Mouse (Mus musculus) midbrain, embryonic 12.5 days (tissue): ENCODE results near the gene Ccdc103. TPM values are rescaled to one million over a fixed set of nuclear protein-coding genes. Genes with fewer than 3 reads are reported as not detected.

ENCODE experiments used
- ATAC-seq: fragments of 200-750 bp; cut with Nextera tagmentation; 2 replicates; pipeline ENCODE4 v1.8.0; 2017; ENCODE audit warnings: low read depth, moderate TSS enrichment, moderate library complexity; ENCODE audit not compliant: low FRiP score
- H3K27ac ChIP-seq: fragments of 300-500 bp; sonication (generic); replicated peaks from 2 replicates; pipeline ENCODE4 v1.5.1; 2016; ENCODE audit warnings: mild to moderate bottlenecking
- H3K27me3 ChIP-seq: fragments of 300-500 bp; sonication (generic); 2 replicates; pipeline ENCODE4 v1.6.1; 2016; ENCODE audit warnings: mild to moderate bottlenecking
- H3K36me3 ChIP-seq: fragments of 300-500 bp; sonication (generic); 2 replicates; pipeline ENCODE4 v1.6.1; 2016
- H3K4me1 ChIP-seq: fragments of 300-500 bp; sonication (generic); 2 replicates; pipeline ENCODE4 v1.6.1; 2016
- H3K4me2 ChIP-seq: fragments of 300-500 bp; sonication (generic); replicated peaks from 2 replicates; pipeline ENCODE4 v1.6.1; 2016; ENCODE audit warnings: mild to moderate bottlenecking, moderate library complexity
- H3K4me3 ChIP-seq: fragments of 300-500 bp; sonication (generic); 2 replicates; pipeline ENCODE4 v1.5.1; 2016; ENCODE audit warnings: mild to moderate bottlenecking
- H3K9ac ChIP-seq: fragments of 300-500 bp; sonication (generic); replicated peaks from 2 replicates; pipeline ENCODE4 v1.6.1; 2016; ENCODE audit warnings: mild to moderate bottlenecking, moderate library complexity
- H3K9me3 ChIP-seq: fragments of 300-500 bp; sonication (generic); 2 replicates; pipeline ENCODE4 v1.6.1; 2016; ENCODE audit warnings: mild to moderate bottlenecking
- WGBS: fragments of 180-500 bp; shearing (Covaris S2); methylation state at CpG from one replicate; pipeline ENCODE4 v1.1.7; 2016; 5-methylcytosine and 5-hydroxymethylcytosine counted together
- polyA plus RNA-seq: library from polyadenylated mRNA; unstranded; fragments of >200 nt; fragmentation: Nextera tagmentation; extraction: Ambion mirVana; gene quantifications from 2 replicates; pipeline ENCODE4 v1.2.1, GENCODE M21; 2016

The Ccdc103 gene
- polyA plus RNA-seq, 1 experiment from 2014 or later = 1.8 TPM

- ATAC-seq = no peak
- Histone ChIP-seq H3K27ac (no peak overlapping the region), H3K4me1 (no peaks in the 10 kb centered on the region), H3K4me3 (no peak overlapping the region), H3K9ac (no peak overlapping the region), H3K36me3 (peaks cover 98% of the 10 kb centered on the region), H3K9me3 (no peaks in the 10 kb centered on the region), H3K4me2 (no peak overlapping the region), H3K27me3 (no peaks in the 10 kb centered on the region)
- WGBS = 93% methylated on average over 11 of the region's 11 CpGs
These were observed 22.1 kb upstream of the Ccdc103 start for GRCm38 (mm10) chr11:102858951-102859350.

GRCm38 (mm10) chr11:102859933-102860332 lies 21.1 kb upstream of the Ccdc103 start:
- Histone ChIP-seq H3K4me2 (no peak overlapping the region), H3K27ac (no peak overlapping the region), H3K27me3 (no peaks in the 10 kb centered on the region), H3K9me3 (no peaks in the 10 kb centered on the region), H3K4me3 (no peak overlapping the region), H3K36me3 (peaks cover 92% of the 10 kb centered on the region), H3K9ac (no peak overlapping the region), H3K4me1 (no peaks in the 10 kb centered on the region)
- no peak for ATAC-seq
- WGBS = 95% methylated on average over 8 of the region's 8 CpGs

- Histone ChIP-seq H3K4me3 (no peak overlapping the region), H3K4me2 (no peak overlapping the region), H3K4me1 (no peaks in the 10 kb centered on the region), H3K27ac (no peak overlapping the region), H3K36me3 (peaks cover 88% of the 10 kb centered on the region), H3K27me3 (no peaks in the 10 kb centered on the region), H3K9ac (no peak overlapping the region), H3K9me3 (no peaks in the 10 kb centered on the region)
- no peak for ATAC-seq
- 49% methylated on average over 4 of the region's 4 CpGs for WGBS
These were observed 16.7 kb upstream of the Ccdc103 start for GRCm38 (mm10) chr11:102864272-102864671.

- no peak overlapping the region for H3K27ac ChIP-seq
- WGBS = 90% methylated on average over 7 of the region's 7 CpGs
- H3K4me1 ChIP-seq = peaks cover 11% of the 10 kb centered on the region
- H3K9ac ChIP-seq = no peak overlapping the region
- H3K27me3 ChIP-seq = no peaks in the 10 kb centered on the region
- no peak for ATAC-seq
- no peak overlapping the region for H3K4me2 ChIP-seq
- no peaks in the 10 kb centered on the region for H3K9me3 ChIP-seq
- peaks cover 64% of the 10 kb centered on the region for H3K36me3 ChIP-seq
- H3K4me3 ChIP-seq = no peak overlapping the region
These were observed 6.1 kb upstream of the Ccdc103 start for GRCm38 (mm10) chr11:102874801-102875334.

- Histone ChIP-seq H3K4me3 (peak overlapping the region; percentile 78; the same call in 1 of the 2 replicates), H3K9me3 (no peaks in the 10 kb centered on the region), H3K9ac (no peak overlapping the region), H3K36me3 (peaks cover 30% of the 10 kb centered on the region), H3K4me2 (peak overlapping the region; percentile 73), H3K27ac (no peak overlapping the region), H3K4me1 (peaks cover 20% of the 10 kb centered on the region), H3K27me3 (no peaks in the 10 kb centered on the region)
- no peak for ATAC-seq
- WGBS = 61% methylated on average over 2 of the region's 2 CpGs
These were observed 1.4 kb upstream of the Ccdc103 start for GRCm38 (mm10) chr11:102879558-102879957.

GRCm38 (mm10) chr11:102881314-102882198 lies 552 bp downstream of the Ccdc103 start:
- WGBS = 21% methylated on average over 13 of the region's 13 CpGs
- no peaks in the 10 kb centered on the region for H3K9me3 ChIP-seq
- H3K27ac ChIP-seq = peak overlapping the region; percentile 82; the same call in 1 of the 2 replicates
- ATAC-seq = no peak
- peaks cover 20% of the 10 kb centered on the region for H3K4me1 ChIP-seq
- peak overlapping the region; percentile 72 for H3K9ac ChIP-seq
- H3K27me3 ChIP-seq = peaks cover 14% of the 10 kb centered on the region; the same call in 1 of the 2 replicates
- H3K36me3 ChIP-seq = peaks cover 10% of the 10 kb centered on the region
- peak overlapping the region; percentile 73 for H3K4me2 ChIP-seq
- H3K4me3 ChIP-seq = peak overlapping the region; percentile 78

- H3K36me3 ChIP-seq = no peaks in the 10 kb centered on the region
- no peak within 1 kb of the TSS for H3K4me2 ChIP-seq
- WGBS = 56% methylated on average over 10 of the region's 10 CpGs
- H3K27me3 ChIP-seq = peaks cover 35% of the 10 kb centered on the region
- H3K4me1 ChIP-seq = peaks cover 10% of the 10 kb centered on the region
- H3K4me3 ChIP-seq = no peak within 1 kb of the TSS
- no peak within 1 kb of the TSS for H3K27ac ChIP-seq
- no peak within 1 kb of the TSS for H3K9ac ChIP-seq
- no peaks in the 10 kb centered on the region for H3K9me3 ChIP-seq
- ATAC-seq = no peak
These were observed 3.7 kb downstream of the Ccdc103 start, which contains the start of gene Fam187a for GRCm38 (mm10) chr11:102884616-102885219. Fam187a (plus strand) TSS chr11:102885169.

- Histone ChIP-seq H3K4me3 (no peak overlapping the region), H3K9ac (no peak overlapping the region), H3K4me1 (no peaks in the 10 kb centered on the region), H3K27ac (no peak overlapping the region), H3K4me2 (no peak overlapping the region), H3K9me3 (no peaks in the 10 kb centered on the region), H3K36me3 (no peaks in the 10 kb centered on the region), H3K27me3 (peaks cover 43% of the 10 kb centered on the region)
- ATAC-seq = no peak
- 86% methylated on average over 5 of the region's 5 CpGs for WGBS
These were observed 6.4 kb downstream of the Ccdc103 start for GRCm38 (mm10) chr11:102887433-102887832.

GRCm38 (mm10) chr11:102888135-102888534 lies 7.1 kb downstream of the Ccdc103 start:
- ATAC-seq = no peak
- no peak overlapping the region for H3K4me3 ChIP-seq
- H3K9me3 ChIP-seq = no peaks in the 10 kb centered on the region
- H3K36me3 ChIP-seq = no peaks in the 10 kb centered on the region
- peaks cover 2% of the 10 kb centered on the region; the same call in 1 of the 2 replicates for H3K4me1 ChIP-seq
- peaks cover 50% of the 10 kb centered on the region for H3K27me3 ChIP-seq
- 64% methylated on average over 3 of the region's 3 CpGs for WGBS
- no peak overlapping the region for H3K9ac ChIP-seq
- no peak overlapping the region for H3K4me2 ChIP-seq
- H3K27ac ChIP-seq = no peak overlapping the region

- Histone ChIP-seq H3K9ac (no peak overlapping the region), H3K27ac (no peak overlapping the region), H3K4me2 (no peak overlapping the region), H3K36me3 (no peaks in the 10 kb centered on the region), H3K9me3 (no peaks in the 10 kb centered on the region), H3K27me3 (peaks cover 69% of the 10 kb centered on the region), H3K4me1 (peaks cover 6% of the 10 kb centered on the region; the same call in 1 of the 2 replicates), H3K4me3 (no peak overlapping the region)
- ATAC-seq = no peak
- 73% methylated on average over 5 of the region's 5 CpGs for WGBS
These were observed 9.1 kb downstream of the Ccdc103 start for GRCm38 (mm10) chr11:102890096-102890495.

- WGBS = 5% methylated on average over 43 of the region's 43 CpGs
- Histone ChIP-seq H3K4me1 (peaks cover 6% of the 10 kb centered on the region; the same call in 1 of the 2 replicates), H3K9me3 (no peaks in the 10 kb centered on the region), H3K4me3 (peak overlapping the region; percentile 26), H3K9ac (0 out of 2 replicates have a peak overlapping the region, but pooled peaks have one; percentile 11), H3K36me3 (no peaks in the 10 kb centered on the region), H3K27ac (no peak overlapping the region), H3K4me2 (peak overlapping the region; percentile 39), H3K27me3 (peaks cover 68% of the 10 kb centered on the region)
- ATAC-seq = no peak
These were observed 12.1 kb downstream of the Ccdc103 start for GRCm38 (mm10) chr11:102893015-102893651.
